In genomic region chr5:138865637-138866036, GRCm38 (mm10) we compare ENCODE assay signal across 21 mouse cellular contexts. TPM values are rescaled to one million over a fixed set of nuclear protein-coding genes. Genes with fewer than 3 reads are reported as not detected.
"Had no signal": no experiment of that assay in that cellular context is flagged by ENCODE, and none has a peak within 500 bp of the region (broad histone marks: within the 10 kb centered on the region; RNA-seq: fewer than 3 reads in every experiment).

No protein-coding gene starts in this region.

- DNase-seq: kidney, adult 11 months; kidney, adult 9 months; kidney, postnatal 10 days; liver, postnatal 0 days; lung, postnatal 14 days; retina, postnatal 1 day; right cerebral cortex, postnatal 14 days; thymus, adult 2 months; thymus, postnatal 25 days had no signal

- H3K27me3 ChIP-seq: lung, embryonic 15.5 days; midbrain, embryonic 12.5 days; neural tube, embryonic 13.5 days had no signal

- H3K27ac ChIP-seq: layer of hippocampus, adult 2 months; limb, embryonic 10.5 days; midbrain, embryonic 12.5 days; neural tube, embryonic 13.5 days had no signal

- H3K36me3 ChIP-seq: limb, embryonic 10.5 days; lung, embryonic 15.5 days; midbrain, embryonic 12.5 days; neural tube, embryonic 13.5 days had no signal

- ATAC-seq: midbrain, embryonic 16.5 days had no signal

- H3K4me1 ChIP-seq: midbrain, embryonic 12.5 days had no signal

- H3K9ac ChIP-seq: liver, postnatal 0 days; lung, embryonic 15.5 days; midbrain, embryonic 12.5 days; neural tube, embryonic 13.5 days had no signal

- H3K9me3 ChIP-seq: limb, embryonic 10.5 days; lung, embryonic 15.5 days; midbrain, embryonic 12.5 days; neural tube, embryonic 13.5 days had no signal

- H3K4me2 ChIP-seq: liver, embryonic 11.5 days; lung, embryonic 15.5 days; midbrain, embryonic 12.5 days; neural tube, embryonic 13.5 days had no signal

- H3K4me3 ChIP-seq: layer of hippocampus, adult 2 months; limb, embryonic 10.5 days; lung, embryonic 15.5 days; midbrain, embryonic 12.5 days; neural tube, embryonic 13.5 days had no signal

RNA-seq across cellular contexts. Expression of gene Gm5294, which starts 45.8 kb away (rescaled TPM):
- total RNA-seq: layer of hippocampus, adult 2 months; layer of hippocampus, postnatal 14 days; left cerebral cortex, adult 18-20 months; left cerebral cortex, postnatal 14 days had no signal
- polyA plus RNA-seq: limb, embryonic 10.5 days; limb, embryonic 14.5 days; liver, embryonic 11.5 days; liver, postnatal 0 days; lung, embryonic 15.5 days; midbrain, embryonic 12.5 days; midbrain, embryonic 16.5 days; neural tube, embryonic 13.5 days; urinary bladder, adult 2 months had no signal
